Mouse (Mus musculus) forebrain, embryonic 14.5 days (tissue): ENCODE data around the gene Rsbn1l. TPM values are rescaled to one million over a fixed set of nuclear protein-coding genes. Genes with fewer than 3 reads are reported as not detected.

Experiments
- ATAC-seq: fragments of 200-750 bp; cut with Nextera tagmentation; 2 replicates; pipeline ENCODE4 v1.8.0; 2017; ENCODE audit warnings: mild to moderate bottlenecking, moderate library complexity
- DNase-seq: peaks from one replicate; pipeline ENCODE4 v3.0.0-alpha.2; 2015; ENCODE audit warnings: low spot score
- H3K27ac ChIP-seq: fragments of 300-500 bp; sonication (generic); 2 replicates; pipeline ENCODE4 v1.5.1; 2014; ENCODE audit warnings: low read depth, mild to moderate bottlenecking, control low read depth, low read length, moderate library complexity
- H3K27me3 ChIP-seq: fragments of 300-500 bp; sonication (generic); replicated peaks from 2 replicates; pipeline ENCODE4 v1.6.1; 2014; ENCODE audit warnings: low read length, control low read depth, mixed read lengths; ENCODE audit not compliant: control insufficient read depth, insufficient read depth
- H3K36me3 ChIP-seq: fragments of 300-500 bp; sonication (generic); 2 replicates; pipeline ENCODE4 v1.6.1; 2014; ENCODE audit warnings: low read length, control low read depth; ENCODE audit not compliant: control insufficient read depth, insufficient read depth
- H3K4me1 ChIP-seq: fragments of 300-500 bp; sonication (generic); 2 replicates; pipeline ENCODE4 v1.6.1; 2014; ENCODE audit warnings: antibody characterized with exemption, low read length, control low read depth; ENCODE audit not compliant: control insufficient read depth, insufficient read depth
- H3K4me2 ChIP-seq: fragments of 300-500 bp; sonication (generic); 2 replicates; pipeline ENCODE4 v1.6.1; 2014; ENCODE audit warnings: mild to moderate bottlenecking, control low read depth, low read length
- H3K4me3 ChIP-seq: fragments of 300-500 bp; sonication (generic); 2 replicates; pipeline ENCODE4 v1.5.1; 2014; ENCODE audit warnings: low read depth, low read length, control low read depth
- H3K9ac ChIP-seq: fragments of 300-500 bp; sonication (generic); 2 replicates; pipeline ENCODE4 v1.6.1; 2014; ENCODE audit warnings: mild to moderate bottlenecking, low read length, control low read depth, moderate library complexity
- H3K9me3 ChIP-seq: fragments of 300-500 bp; sonication (generic); replicated peaks from 2 replicates; pipeline ENCODE4 v1.6.1; 2016; ENCODE audit warnings: low read length, control low read depth, mixed read lengths; ENCODE audit not compliant: control insufficient read depth
- WGBS: fragments of 180-500 bp; shearing (Covaris S2); extraction: QIAGEN DNeasy Blood & Tissue Kit; methylation state at CpG from one replicate; pipeline ENCODE4 v1.1.7; 2014; 5-methylcytosine and 5-hydroxymethylcytosine counted together
- polyA plus RNA-seq: library from polyadenylated mRNA; unstranded; fragments of >200 nt; fragmentation: Nextera tagmentation; extraction: Ambion mirVana; gene quantifications from 2 replicates; pipeline ENCODE4 v1.2.1, GENCODE M21; 2014

Gene Rsbn1l
- polyA plus RNA-seq, 1 experiment from 2014 or later, result 5.3 TPM

DNA sequence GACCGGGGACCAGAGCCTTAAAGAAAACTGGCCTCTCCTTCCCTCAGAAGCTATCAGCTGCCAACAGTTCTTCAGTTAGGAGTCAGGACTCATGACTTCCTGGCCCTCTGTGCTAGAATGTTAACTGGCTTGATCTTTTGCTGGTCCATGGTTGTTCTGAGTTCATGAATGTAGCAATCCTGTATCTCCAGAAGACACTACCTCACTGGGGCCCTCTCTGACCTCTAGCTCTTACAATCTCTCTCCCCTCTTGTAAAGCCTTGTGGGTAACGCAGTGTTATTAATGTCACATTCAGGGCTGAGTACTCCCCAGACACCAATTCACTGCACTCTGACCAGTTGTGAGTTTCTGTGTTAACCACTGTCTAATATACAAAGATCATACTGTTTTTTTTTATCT lies 51.6 kb downstream of the Rsbn1l start:
- Histone ChIP-seq H3K4me1 (no peaks in the 10 kb centered on the region), H3K27me3 (no peaks in the 10 kb centered on the region)
- no peak for DNase-seq

GRCm38 (mm10) chr5:20897446-20898167 lies 58.6 kb downstream of the Rsbn1l start:
- no peaks in the 10 kb centered on the region for H3K27me3 ChIP-seq
- WGBS, result 97% methylated on average over 2 of the region's 2 CpGs
- no peaks in the 10 kb centered on the region for H3K4me1 ChIP-seq
- H3K4me3 ChIP-seq, result no peak overlapping the region
- DNase-seq (no peak), ATAC-seq (no peak)
- H3K9ac ChIP-seq, result no peak overlapping the region
- H3K9me3 ChIP-seq, result no peaks in the 10 kb centered on the region
- no peak overlapping the region for H3K4me2 ChIP-seq
- no peak overlapping the region for H3K27ac ChIP-seq
- H3K36me3 ChIP-seq, result peaks cover 23% of the 10 kb centered on the region

More for the DNA sequence above, 51.6 kb downstream of the Rsbn1l start:
- H3K9ac ChIP-seq, result no peak overlapping the region
- H3K4me2 ChIP-seq, result no peak overlapping the region
- H3K36me3 ChIP-seq, result peaks cover 16% of the 10 kb centered on the region; the same call in 1 of the 2 replicates
- WGBS, result 90% methylated on average over 2 of the region's 2 CpGs
- H3K9me3 ChIP-seq, result no peaks in the 10 kb centered on the region
- ATAC-seq, result no peak
- no peak overlapping the region for H3K27ac ChIP-seq
- no peak overlapping the region for H3K4me3 ChIP-seq

DNA sequence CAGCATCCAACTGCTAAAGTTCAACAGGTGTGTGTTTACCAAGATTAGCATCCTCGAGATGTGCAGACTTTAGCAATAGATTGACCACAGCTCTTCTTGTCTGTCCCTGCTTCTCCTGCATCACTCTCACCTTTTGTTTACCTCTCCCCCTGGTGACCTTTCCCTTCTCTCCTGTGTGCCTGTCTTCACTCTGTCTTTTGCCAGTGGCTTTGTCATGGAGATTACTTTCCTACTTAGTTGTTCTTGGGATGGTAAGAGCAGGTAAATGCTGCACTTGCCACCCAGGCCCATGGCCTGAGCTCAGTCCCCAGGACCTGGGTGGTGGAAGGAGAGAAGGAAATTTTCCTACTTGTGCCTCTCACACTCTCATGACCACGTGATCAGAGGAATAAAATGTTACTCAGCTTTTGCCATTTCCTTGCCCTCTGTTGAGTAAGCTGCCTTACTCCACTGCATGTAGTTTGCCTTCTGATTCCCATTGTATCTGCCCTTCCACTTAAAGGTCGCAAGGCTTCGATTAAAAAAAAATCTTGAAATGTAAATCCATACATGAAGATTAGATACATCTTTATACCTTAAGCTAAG lies 72.1 kb downstream of the Rsbn1l start:
- WGBS, result 79% methylated on average over 4 of the region's 4 CpGs
- Histone ChIP-seq H3K9me3 (no peaks in the 10 kb centered on the region), H3K27ac (no peak overlapping the region), H3K27me3 (no peaks in the 10 kb centered on the region), H3K36me3 (peaks cover 8% of the 10 kb centered on the region; the same call in 1 of the 2 replicates), H3K4me2 (peak overlapping the region; percentile 71; the same call in 1 of the 2 replicates), H3K4me3 (no peak overlapping the region), H3K9ac (no peak overlapping the region; the same call in 1 of the 2 replicates), H3K4me1 (peaks cover 20% of the 10 kb centered on the region)
- DNase-seq (no peak), ATAC-seq (no peak)

DNA sequence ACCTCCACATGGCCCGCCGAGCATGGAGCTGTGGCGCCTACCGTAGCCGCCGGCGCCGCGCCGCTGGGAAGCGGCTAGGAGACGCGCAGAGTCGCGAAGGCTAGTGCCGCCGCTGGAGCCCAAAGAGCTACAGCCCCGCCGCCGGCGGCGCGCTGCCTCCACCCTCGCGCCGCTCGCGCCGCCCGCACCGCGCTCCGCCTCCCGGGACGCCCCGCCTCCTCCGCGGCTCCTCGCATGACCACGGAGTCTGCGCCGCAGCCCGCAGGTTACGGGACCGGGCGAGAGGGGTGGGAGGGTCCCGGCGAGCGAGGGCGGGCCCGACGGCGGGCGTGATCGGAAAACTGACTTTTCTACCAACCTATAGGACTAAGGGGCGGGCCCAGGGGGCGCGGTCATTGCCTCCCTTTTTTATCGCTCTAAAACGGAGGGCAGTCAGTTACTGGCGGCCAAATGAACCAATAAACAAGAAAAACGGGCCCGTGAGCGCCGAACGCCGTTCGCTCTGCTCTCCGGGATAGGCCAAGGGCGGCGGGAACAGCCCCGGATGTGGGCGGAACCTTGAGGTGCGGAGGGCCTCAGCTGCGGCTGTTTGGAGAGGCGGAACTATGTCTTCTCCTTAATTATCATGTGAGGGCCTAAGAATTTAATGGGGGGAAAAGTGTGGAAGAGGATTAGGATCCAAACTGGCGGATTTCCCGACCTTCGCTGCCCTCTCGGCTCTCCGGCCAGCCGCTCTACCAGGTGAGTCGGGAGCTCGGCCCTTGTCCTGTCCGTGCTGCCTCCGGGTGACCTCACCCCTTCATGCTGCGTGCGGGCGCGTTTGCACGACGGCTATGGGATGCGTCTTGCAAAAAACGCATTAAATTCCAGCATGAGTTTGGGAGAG lies 74.0 kb downstream of the Rsbn1l start, which contains the start of the genes Phtf2 and Tmem60:
Phtf2 (minus strand) TSS at position 210 of the 886 bp plus-strand sequence.
Tmem60 (plus strand) TSS at position 277 of the 886 bp plus-strand sequence.
- Histone ChIP-seq H3K9ac (peak within 1 kb of the TSS; percentile 83), H3K27ac (peak within 1 kb of the TSS; percentile 94), H3K4me1 (peaks cover 20% of the 10 kb centered on the region), H3K4me3 (peak within 1 kb of the TSS; percentile 83), H3K27me3 (no peaks in the 10 kb centered on the region), H3K9me3 (no peaks in the 10 kb centered on the region), H3K36me3 (peaks cover 3% of the 10 kb centered on the region; the same call in 1 of the 2 replicates), H3K4me2 (peak within 1 kb of the TSS; percentile 71)
- under 1% methylated on average over 80 of the region's 94 CpGs for WGBS
- ATAC-seq (peak; percentile 98), DNase-seq (peak; percentile 100)

DNA sequence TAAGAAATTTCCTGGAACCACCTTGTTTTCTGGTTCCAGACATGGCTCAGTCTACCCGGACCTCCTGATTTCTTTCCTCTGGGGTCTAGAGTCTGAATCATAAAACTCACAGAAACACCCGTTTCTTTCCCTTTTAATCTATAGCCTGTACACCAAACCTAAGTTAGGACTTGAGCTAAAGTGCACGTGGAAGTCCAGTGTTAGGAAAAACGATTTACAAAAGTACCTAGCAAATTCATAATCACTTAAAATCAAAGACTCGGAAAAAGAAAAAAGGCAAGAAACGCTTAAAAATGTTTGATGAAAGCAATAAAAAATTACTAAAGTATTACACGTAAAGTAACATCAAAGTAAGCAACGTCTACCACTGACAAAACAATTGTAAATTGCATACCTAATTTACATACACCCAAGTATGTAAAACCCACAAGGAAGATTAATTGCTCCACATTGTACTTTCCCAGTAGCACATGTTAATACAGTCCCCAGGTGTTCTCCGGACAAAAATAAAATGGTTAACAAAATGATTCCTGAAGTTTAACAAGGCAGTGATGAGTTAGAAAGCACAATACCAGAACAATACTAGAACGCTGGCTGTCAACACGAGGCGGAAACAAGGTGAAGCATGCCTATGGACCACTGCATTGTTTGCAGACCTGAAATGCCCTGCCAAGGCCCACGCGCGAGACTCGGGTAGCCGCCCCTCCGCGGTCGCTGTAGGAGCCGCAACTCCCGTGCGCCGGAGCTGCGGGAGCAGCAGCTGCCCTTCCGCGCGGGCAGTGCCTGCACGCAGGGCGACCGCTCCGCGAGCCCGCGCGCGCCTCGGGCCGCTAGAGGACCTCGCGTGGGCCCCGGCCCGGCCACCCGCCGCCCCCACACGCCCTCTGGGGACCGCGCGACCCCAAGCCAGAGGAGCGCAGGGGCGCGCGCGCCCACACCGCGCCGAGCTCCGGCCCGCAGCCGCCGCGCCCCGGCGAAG lies 75.1 kb downstream of the Rsbn1l start:
- H3K4me3 ChIP-seq, result peak overlapping the region; percentile 83
- peaks cover 20% of the 10 kb centered on the region for H3K4me1 ChIP-seq
- H3K36me3 ChIP-seq, result no peaks in the 10 kb centered on the region
- H3K27ac ChIP-seq, result peak overlapping the region; percentile 94
- H3K27me3 ChIP-seq, result no peaks in the 10 kb centered on the region
- H3K9ac ChIP-seq, result peak overlapping the region; percentile 83
- 2% methylated on average over 45 of the region's 64 CpGs for WGBS
- ATAC-seq (no peak), DNase-seq (peak; percentile 61)
- peak overlapping the region; percentile 61 for H3K4me2 ChIP-seq
- H3K9me3 ChIP-seq, result no peaks in the 10 kb centered on the region

GRCm38 (mm10) chr5:20880386-20880785 lies 75.8 kb downstream of the Rsbn1l start:
- Histone ChIP-seq H3K27ac (no peak overlapping the region), H3K4me3 (peak overlapping the region; percentile 83), H3K9me3 (no peaks in the 10 kb centered on the region), H3K36me3 (no peaks in the 10 kb centered on the region), H3K9ac (peak overlapping the region; percentile 40; the same call in 1 of the 2 replicates), H3K27me3 (no peaks in the 10 kb centered on the region), H3K4me2 (peak overlapping the region; percentile 61), H3K4me1 (peaks cover 20% of the 10 kb centered on the region)
- WGBS, result 73% methylated on average over 2 of the region's 2 CpGs
- ATAC-seq (no peak), DNase-seq (no peak)

DNA sequence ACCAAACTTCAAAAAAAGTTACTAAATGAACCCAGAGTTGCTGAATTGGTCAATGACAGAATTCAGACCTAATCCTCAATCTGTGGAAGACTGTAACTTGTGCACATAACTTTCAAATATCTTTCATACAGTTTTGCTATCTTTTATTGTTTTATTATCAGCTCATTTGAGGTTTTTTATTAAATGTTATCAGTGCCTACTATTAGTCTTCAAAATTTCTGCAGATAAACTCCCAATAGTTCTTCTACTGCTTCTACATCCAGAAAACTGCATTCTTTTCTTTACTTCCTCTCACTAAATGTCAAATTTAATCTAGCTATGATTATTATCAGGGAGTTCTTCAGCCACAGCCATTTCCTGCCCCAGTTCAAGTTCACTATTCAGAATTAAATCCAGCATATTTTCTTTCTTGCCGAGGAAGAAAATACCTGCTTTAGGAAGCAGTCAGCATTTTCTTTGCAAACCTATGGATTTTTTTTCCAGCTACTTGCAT lies 79.2 kb downstream of the Rsbn1l start:
- DNase-seq (no peak), ATAC-seq (no peak)
- H3K36me3 ChIP-seq, result no peaks in the 10 kb centered on the region
- no peak overlapping the region for H3K27ac ChIP-seq
- H3K27me3 ChIP-seq, result no peaks in the 10 kb centered on the region
- 80% methylated on average over 1 of the region's 1 CpGs for WGBS
- H3K4me3 ChIP-seq, result no peak overlapping the region
- H3K4me2 ChIP-seq, result no peak overlapping the region
- no peaks in the 10 kb centered on the region for H3K9me3 ChIP-seq
- H3K9ac ChIP-seq, result no peak overlapping the region
- peaks cover 5% of the 10 kb centered on the region; the same call in 1 of the 2 replicates for H3K4me1 ChIP-seq

DNA sequence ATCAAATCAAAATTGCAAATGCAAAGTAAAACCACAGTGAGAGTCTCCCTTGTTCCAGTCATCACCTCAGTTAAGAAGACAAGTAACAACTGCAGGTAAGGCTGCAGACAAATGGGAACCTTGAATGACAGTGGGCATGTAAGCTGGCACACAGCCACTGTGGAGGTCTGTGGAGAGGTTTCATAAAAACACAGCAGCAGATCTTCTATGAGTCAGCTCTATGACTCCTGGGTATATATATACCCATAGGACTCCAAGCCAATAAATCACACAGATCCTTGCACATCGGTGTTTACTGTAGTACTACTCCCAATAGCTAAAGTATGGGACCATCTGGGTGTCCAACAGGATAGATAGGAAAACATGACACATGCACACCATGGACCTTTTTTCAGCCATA lies 83.1 kb downstream of the Rsbn1l start:
- whole genome bisulfite sequencing, result 100% methylated on average over 1 of the region's 1 CpGs
- ATAC-seq, result no peak
- no peak overlapping the region for H3K4me3 ChIP-seq
- H3K27me3 ChIP-seq, result no peaks in the 10 kb centered on the region
- H3K9me3 ChIP-seq, result no peaks in the 10 kb centered on the region
- no peaks in the 10 kb centered on the region for H3K4me1 ChIP-seq
- H3K9ac ChIP-seq, result no peak overlapping the region
- no peak overlapping the region for H3K27ac ChIP-seq
- no peak overlapping the region for H3K4me2 ChIP-seq
- no peak for DNase-seq
- H3K36me3 ChIP-seq, result no peaks in the 10 kb centered on the region
